Mouse (Mus musculus): Measurements from ENCODE around the gene Dach1.

- TF ChIP-seq GATA1 (IDR thresholded peaks at IDR 0.05; ENCODE audit: low read length) (no peak), TAL1 (IDR thresholded peaks at IDR 0.05; ENCODE audit: low read length) (no peak)
Observed at GRCm38 (mm10) chr14:97896622-97897021, 272.9 kb downstream of the Dach1 start.

Measured in erythroblast, embryonic 14.5 days (primary cell).